Mouse (Mus musculus) induced T-regulatory cell, adult 2 months (primary cell): ENCODE data around the gene Pou6f2.

ENCODE experiments used
- DNase-seq: peaks from one replicate; pipeline ENCODE4 v3.0.0-alpha.2; 2012; ENCODE audit warnings: low read depth

Gene Pou6f2

DNA sequence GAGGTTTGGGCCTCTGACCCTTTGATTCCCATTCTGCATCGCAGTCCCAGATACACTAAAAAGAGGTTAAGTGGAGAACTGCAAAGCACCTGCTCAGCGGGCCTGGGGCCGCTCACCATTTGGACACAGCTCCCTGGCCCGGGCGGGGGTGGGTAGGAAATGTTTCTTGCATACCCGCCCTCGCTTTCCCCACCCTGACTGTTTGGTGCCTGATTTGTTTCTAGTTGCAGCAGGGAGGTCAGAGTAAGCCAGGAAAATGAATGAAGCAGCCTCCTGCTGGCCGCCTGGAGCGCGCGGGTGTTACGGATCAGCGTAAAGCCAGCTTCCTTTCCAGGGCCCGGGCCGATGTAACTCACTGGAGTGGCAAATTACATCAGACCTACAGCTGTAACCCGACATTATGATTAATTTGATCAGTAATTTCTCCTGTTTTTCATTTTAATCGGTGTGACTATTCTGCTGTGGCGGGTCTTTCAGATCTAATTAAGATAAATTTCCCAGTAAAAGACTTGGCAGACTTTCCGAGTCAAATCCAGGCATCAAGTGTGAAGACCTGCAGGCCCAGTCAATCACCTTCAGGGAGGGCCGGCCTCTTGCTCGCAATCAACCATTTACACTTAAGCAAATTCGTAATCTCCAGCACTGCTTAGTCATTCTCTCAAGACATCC is 178.8 kb downstream of the Pou6f2 start:
- DNase-seq = no peak

DNA sequence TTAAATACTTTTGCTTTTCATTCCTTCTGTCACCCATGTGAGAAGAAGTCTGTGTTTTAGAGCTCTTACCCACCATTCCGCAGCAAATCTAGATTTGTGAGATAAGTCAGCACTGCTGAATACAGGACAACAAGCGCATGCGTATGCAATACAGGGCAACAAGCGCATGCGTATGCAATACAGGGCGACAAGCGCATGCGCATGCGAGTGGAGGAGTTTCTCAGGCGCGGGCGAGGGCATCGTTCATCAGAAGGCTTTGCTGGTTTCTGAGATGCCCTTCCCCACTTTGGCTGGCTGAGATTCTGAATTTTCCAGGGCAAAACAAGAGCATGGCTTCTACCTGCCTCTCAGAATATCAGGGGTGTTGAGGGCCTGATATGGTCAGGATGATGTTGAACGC is 186.2 kb downstream of the Pou6f2 start:
- DNase-seq = no peak

GRCm38 (mm10) chr13:18204476-18205250 is 192.8 kb downstream of the Pou6f2 start:
- no peak for DNase-seq

DNA sequence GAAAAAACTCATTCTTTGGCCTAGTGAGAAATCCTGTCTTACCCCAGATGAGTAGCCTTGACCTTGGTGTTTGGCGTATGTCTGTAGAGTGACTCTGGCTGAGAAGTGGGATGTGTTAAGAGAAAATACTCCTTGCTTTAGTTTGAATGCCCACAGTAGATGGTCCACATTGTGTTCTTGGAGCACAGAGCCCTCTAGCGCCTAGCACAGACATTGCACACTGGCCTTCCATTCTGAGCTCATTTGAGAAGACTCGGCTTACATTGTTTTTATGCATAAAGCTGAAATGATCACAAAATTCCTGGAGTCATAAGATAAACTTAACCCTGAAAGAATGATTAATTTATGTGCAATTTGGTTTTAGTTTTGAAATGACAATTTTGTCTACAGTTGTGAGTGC is 223.5 kb downstream of the Pou6f2 start:
- peak; percentile 6 for DNase-seq

- DNase-seq = no peak
These were observed 224.5 kb downstream of the Pou6f2 start for GRCm38 (mm10) chr13:18173021-18173420.

DNA sequence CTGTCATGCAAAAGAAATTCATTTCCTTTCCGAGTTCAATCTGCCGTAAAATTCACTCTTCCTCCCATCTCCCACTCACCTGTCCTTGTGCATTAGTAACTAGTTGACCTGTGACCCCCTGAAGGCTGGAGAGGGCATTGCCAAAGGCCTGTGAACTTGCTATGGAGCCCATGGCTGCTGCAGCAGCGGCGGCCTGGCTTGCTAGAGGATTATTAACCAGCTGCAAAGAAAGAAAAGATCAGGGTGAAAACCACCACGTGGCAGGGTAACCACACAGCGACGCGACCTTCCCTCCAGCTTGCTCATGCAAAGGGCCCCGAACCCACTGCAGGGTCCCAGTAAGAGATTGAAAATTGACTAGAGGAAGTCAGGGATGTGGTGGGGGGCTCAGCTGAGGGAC is 225.2 kb downstream of the Pou6f2 start:
- DNase-seq = no peak

DNA sequence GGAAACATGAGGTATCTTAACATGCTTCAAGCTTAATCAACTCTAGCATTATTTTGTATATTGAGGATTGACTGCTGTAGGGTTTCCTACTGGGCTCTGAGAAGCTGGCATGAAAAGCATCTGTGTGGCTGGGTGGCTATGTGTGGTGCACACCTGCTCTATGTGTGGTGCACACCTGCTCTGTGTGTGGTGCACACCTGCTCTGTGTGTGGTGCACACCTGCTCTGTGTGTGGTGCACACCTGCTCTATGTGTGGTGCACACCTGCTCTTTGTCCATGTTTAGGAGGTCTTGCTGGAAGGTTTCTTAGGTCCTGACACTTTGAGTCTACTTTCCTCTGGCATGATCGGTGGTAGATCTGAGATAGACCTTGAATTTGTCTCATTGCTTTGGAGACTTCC is 233.3 kb downstream of the Pou6f2 start:
- no peak for DNase-seq

- no peak for DNase-seq
These were observed 236.9 kb downstream of the Pou6f2 start for GRCm38 (mm10) chr13:18160566-18160965.

DNA sequence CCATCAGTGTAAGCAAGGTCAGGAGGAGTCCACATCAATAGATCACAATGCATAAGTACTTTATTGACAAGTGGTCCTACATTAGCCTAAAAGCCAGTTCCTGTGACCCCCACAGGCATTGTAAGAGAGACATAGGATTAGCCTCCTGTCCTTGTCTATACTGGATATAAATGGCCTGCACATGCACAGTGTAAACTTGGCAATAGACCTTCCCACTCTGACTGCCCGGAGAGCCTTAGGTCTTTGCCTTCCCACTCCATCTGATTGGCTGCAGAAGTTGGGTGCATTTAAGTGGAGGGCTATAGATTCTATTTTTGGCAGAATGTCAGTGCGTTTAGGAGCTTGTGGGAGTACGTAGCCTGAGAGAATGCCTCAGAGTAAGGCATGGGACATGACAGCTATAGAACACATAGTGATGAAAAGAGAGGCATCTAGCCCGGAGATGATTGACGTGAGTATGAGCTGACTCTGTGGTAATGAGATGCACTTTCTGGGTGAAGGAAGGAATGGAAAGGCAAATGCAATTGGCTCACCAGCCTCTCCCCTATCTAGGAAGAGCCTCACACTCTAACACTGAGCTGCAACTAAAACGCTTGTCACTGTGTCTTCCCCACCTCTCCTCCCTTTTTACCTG is 243.4 kb downstream of the Pou6f2 start:
- no peak for DNase-seq

GRCm38 (mm10) chr13:18133646-18134045 is 263.8 kb downstream of the Pou6f2 start:
- no peak for DNase-seq

DNA sequence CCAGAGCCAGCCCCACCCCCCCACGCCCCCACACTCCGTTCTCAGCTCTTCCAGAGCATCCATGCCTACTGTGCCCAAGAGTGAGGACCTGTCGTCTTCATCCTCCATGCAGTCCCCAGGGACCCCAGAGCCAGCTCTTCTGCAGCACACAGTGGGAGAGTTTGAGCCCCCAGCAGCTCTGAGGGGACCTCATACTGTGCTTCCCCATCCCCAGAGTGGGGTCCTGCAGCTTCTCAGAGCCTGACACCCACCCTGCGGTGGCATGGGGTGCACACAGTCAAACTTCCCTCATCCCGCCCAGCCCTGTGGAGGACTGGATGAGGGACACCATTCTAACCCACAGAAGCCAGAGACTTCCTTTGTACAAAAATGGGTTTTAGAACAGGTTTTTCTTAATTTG is 264.3 kb downstream of the Pou6f2 start:
- no peak for DNase-seq

DNA sequence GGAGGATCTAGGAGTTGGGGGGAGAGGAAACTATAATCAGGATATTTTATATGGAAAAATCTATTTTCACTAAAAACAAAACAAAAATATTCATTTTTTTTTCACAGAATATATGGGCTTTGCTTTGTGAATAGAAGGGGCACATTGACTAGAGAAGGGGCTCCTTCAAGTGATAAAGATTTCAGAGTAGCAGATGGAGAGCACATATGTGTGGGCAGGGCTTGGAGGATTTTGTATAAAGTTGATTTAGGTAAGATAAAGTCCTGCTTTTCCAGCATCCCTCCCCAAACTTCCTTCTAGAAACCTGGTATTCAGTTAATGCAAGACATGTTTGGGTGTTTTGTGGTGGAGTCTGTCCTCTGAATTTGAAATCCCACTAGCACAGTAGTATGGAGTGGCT is 266.2 kb downstream of the Pou6f2 start:
- DNase-seq = no peak

- no peak for DNase-seq
These were observed 267.8 kb downstream of the Pou6f2 start for GRCm38 (mm10) chr13:18129697-18130096.

GRCm38 (mm10) chr13:18128826-18129225 is 268.7 kb downstream of the Pou6f2 start:
- DNase-seq = no peak

DNA sequence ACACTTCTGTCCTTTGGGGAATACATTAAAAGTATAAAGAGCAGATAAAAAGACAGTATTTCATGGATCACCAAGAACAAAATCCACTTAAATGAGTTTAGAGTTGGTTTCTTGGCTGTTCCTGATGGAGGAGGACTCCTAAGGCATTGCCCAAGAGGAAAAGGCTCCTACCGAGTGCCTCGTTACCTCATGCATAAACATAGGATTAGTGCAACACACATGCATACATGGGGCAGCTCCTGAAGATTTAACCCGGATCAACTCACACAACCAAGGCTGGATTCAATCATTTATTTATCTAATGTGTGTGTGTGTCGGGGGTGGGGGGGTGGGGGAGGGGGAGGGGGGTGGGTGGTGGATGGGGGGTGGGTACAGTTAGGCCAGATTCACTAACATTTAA is 269.4 kb downstream of the Pou6f2 start:
- DNase-seq = no peak

GRCm38 (mm10) chr13:18126111-18126510 is 271.4 kb downstream of the Pou6f2 start:
- no peak for DNase-seq

DNA sequence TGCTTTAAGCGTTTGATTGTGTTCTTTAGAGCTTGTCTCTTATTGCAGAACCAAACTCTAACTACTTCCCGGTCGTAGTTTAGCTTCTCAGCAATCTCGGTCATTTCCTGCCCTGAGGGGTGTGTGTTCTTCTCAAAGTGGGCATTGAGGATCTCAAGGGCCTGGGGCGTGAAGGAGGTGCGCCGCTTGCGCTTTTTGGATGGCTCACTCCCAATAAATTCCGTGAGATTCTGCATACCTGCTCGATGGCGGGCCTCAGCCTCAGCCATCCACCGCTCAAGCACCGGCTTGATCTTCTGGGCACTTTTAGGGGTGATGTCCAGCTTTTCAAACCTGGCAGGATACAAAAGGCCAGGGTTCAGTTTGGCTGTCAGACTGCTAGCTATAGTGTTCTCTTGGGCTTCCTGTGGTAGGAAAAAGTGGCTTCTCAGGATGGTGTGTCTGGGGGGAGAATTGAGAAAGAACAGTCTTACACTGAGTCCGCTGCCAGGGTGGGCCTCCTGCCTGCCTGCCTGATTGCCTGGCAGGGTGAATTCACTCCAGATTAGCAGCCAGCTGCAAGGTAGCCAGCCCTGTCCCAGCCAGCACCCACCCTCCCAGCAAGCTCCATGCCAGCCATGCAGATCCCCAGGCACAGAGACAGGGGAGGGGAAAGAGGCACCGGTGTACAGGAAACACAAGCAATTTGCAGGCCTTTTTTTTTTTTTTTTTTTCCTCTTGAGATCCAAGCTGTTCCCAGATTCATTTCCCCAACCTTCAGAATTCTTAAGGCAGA is 272.1 kb downstream of the Pou6f2 start:
- no peak for DNase-seq

- peak; percentile 4 for DNase-seq
These were observed 273.1 kb downstream of the Pou6f2 start for GRCm38 (mm10) chr13:18124368-18124767.

- DNase-seq = no peak
These were observed 277.1 kb downstream of the Pou6f2 start for GRCm38 (mm10) chr13:18120406-18120805.

DNA sequence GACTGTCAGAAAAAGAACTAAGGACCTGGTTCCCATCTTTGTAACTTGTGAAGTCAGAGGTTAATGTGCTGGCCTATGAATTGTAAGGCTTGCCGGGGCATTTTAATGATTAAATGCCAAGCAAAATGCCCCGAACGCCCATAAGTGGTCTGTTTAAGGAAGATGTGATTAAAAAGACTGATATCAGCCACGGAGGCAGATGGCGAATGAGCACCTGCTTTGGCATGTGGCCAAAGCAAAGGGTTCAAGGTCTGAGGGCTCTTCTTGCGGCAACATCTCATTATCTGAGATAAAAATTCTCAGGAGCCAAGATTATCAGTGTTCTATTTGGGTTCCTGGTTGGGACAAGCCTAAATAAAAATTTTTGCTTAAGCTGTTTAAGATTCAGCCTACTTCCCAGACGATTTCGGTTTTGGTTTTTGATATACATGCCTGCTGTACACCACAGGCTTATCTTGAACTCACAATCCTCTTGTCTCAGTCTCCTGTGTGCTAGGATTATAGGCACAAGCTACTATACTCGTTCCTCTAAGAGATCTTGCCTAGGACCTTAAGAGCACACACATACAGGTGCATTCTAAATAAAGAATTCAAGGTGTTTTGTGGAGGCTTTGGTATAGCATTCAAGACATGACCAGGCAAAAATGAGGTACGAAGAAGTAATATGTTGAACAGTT is 315.9 kb downstream of the Pou6f2 start:
- DNase-seq = no peak
